Mouse (Mus musculus) cerebellum, adult 2 months (tissue): ENCODE results near the gene Rpl9-ps1. TPM values are rescaled to one million over a fixed set of nuclear protein-coding genes. Genes with fewer than 3 reads are reported as not detected.
A peak's percentile ranks its signal among the peaks of the same experiment; 100 is the strongest.

Experiments used
- DNase-seq, 2 experiments: peaks; one replicate each; pipeline ENCODE4 v3.0.0; 2021
- H3K27ac ChIP-seq: fragments of 200-500 bp; 2 replicates; pipeline ENCODE4 v1.5.1; 2012; ENCODE audit warnings: low read length, control low read depth, inconsistent platforms; ENCODE audit not compliant: insufficient read depth
- H3K27me3 ChIP-seq: fragments of 200-500 bp; 2 replicates; pipeline ENCODE4 v1.6.1; 2012; ENCODE audit warnings: inconsistent platforms, mild to moderate bottlenecking, low read length, moderate library complexity; ENCODE audit not compliant: control insufficient read depth, insufficient read depth
- H3K4me1 ChIP-seq: fragments of 200-500 bp; 2 replicates; pipeline ENCODE4 v1.6.1; 2011; ENCODE audit warnings: low read length; ENCODE audit not compliant: control insufficient read depth, insufficient read depth
- H3K4me3 ChIP-seq: fragments of 200-500 bp; replicated peaks from 2 replicates; pipeline ENCODE3; 2011; ENCODE audit warnings: mild to moderate bottlenecking, low read depth, low read length, control low read depth; ENCODE audit not compliant: insufficient read depth
- CTCF ChIP-seq: fragments of 200-500 bp; IDR thresholded peaks from 2 replicates; pipeline ENCODE4 v1.5.1; 2011; ENCODE audit warnings: low read depth, mild to moderate bottlenecking, control low read depth, low read length, moderate library complexity, borderline replicate concordance; ENCODE audit not compliant: insufficient read depth
- POLR2A ChIP-seq: fragments of 200-500 bp; IDR thresholded peaks from 2 replicates; pipeline ENCODE4 v1.6.1; 2011; ENCODE audit warnings: low read length, control low read depth, borderline replicate concordance; ENCODE audit not compliant: insufficient read depth
- WGBS: fragments of 180-500 bp; shearing (Covaris S2); methylation state at CpG from one replicate; pipeline ENCODE4 v1.1.7; 2018; 5-methylcytosine and 5-hydroxymethylcytosine counted together
- polyA plus RNA-seq: library from polyadenylated mRNA; depleted of rRNA; stranded (reverse); fragments of >200 nt; gene quantifications from 2 replicates; pipeline ENCODE4 v1.2.3, GENCODE M21; 2012

The Rpl9-ps1 gene
- polyA plus RNA-seq, 1 experiment: not detected

- 80% methylated on average over 1 of the region's 1 CpGs for WGBS
- Histone ChIP-seq H3K4me1 (no peaks in the 10 kb centered on the region), H3K27ac (no peak overlapping the region), H3K27me3 (no peaks in the 10 kb centered on the region), H3K4me3 (no peak overlapping the region)
- TF ChIP-seq POLR2A: no peak
- TF ChIP-seq CTCF: no peak
- DNase-seq: no peak
These were observed 8.6 kb downstream of the Rpl9-ps1 start for GRCm38 (mm10) chr11:83636742-83637235.

- TF ChIP-seq CTCF (no peak), POLR2A (no peak)
- no peaks in the 10 kb centered on the region for H3K27me3 ChIP-seq
- no peak for DNase-seq
- no peak overlapping the region for H3K27ac ChIP-seq
- H3K4me3 ChIP-seq: no peak overlapping the region
- 92% methylated on average over 2 of the region's 2 CpGs for WGBS
- no peaks in the 10 kb centered on the region for H3K4me1 ChIP-seq
These were observed 10.5 kb downstream of the Rpl9-ps1 start for GRCm38 (mm10) chr11:83634898-83635297.

- no peak for TF ChIP-seq POLR2A
- no peak for TF ChIP-seq CTCF
- H3K27me3 ChIP-seq: no peaks in the 10 kb centered on the region
- WGBS: 7% methylated on average over 4 of the region's 4 CpGs
- no peak for DNase-seq
- no peak overlapping the region for H3K4me3 ChIP-seq
- H3K27ac ChIP-seq: no peak overlapping the region
- H3K4me1 ChIP-seq: no peaks in the 10 kb centered on the region
These were observed 11.0 kb downstream of the Rpl9-ps1 start for GRCm38 (mm10) chr11:83634425-83634824.

- no peaks in the 10 kb centered on the region for H3K4me1 ChIP-seq
- TF ChIP-seq CTCF (peak; percentile 26; the same call in 1 of the 2 replicates), POLR2A (no peak)
- no peak overlapping the region for H3K4me3 ChIP-seq
- no peaks in the 10 kb centered on the region for H3K27me3 ChIP-seq
- no peak for DNase-seq
- 39% methylated on average over 4 of the region's 4 CpGs for WGBS
- H3K27ac ChIP-seq: no peak overlapping the region
These were observed 12.7 kb downstream of the Rpl9-ps1 start for GRCm38 (mm10) chr11:83632744-83633143.

- Histone ChIP-seq H3K4me1 (no peaks in the 10 kb centered on the region), H3K27me3 (no peaks in the 10 kb centered on the region), H3K4me3 (no peak overlapping the region), H3K27ac (no peak overlapping the region)
- 69% methylated on average over 2 of the region's 2 CpGs for WGBS
- DNase-seq: no peak
- TF ChIP-seq POLR2A (no peak), CTCF (no peak)
These were observed 14.4 kb downstream of the Rpl9-ps1 start for GRCm38 (mm10) chr11:83631065-83631464.

GRCm38 (mm10) chr11:83630630-83631029 is 14.8 kb downstream of the Rpl9-ps1 start:
- no peaks in the 10 kb centered on the region for H3K4me1 ChIP-seq
- 98% methylated on average over 1 of the region's 1 CpGs for WGBS
- no peak overlapping the region for H3K4me3 ChIP-seq
- H3K27ac ChIP-seq: no peak overlapping the region
- DNase-seq: no peak
- no peaks in the 10 kb centered on the region for H3K27me3 ChIP-seq
- TF ChIP-seq CTCF (no peak), POLR2A (no peak)

- no peak for TF ChIP-seq CTCF
- TF ChIP-seq POLR2A: no peak
- no peak overlapping the region for H3K4me3 ChIP-seq
- H3K27ac ChIP-seq: no peak overlapping the region
- H3K4me1 ChIP-seq: no peaks in the 10 kb centered on the region
- 88% methylated on average over 9 of the region's 9 CpGs for WGBS
- H3K27me3 ChIP-seq: no peaks in the 10 kb centered on the region
- no peak for DNase-seq
These were observed 16.6 kb downstream of the Rpl9-ps1 start for GRCm38 (mm10) chr11:83628808-83629207.

GRCm38 (mm10) chr11:83623586-83623985 is 21.8 kb downstream of the Rpl9-ps1 start:
- TF ChIP-seq CTCF (no peak), POLR2A (no peak)
- Histone ChIP-seq H3K4me1 (no peaks in the 10 kb centered on the region), H3K4me3 (no peak overlapping the region), H3K27ac (no peak overlapping the region), H3K27me3 (no peaks in the 10 kb centered on the region)
- DNase-seq: no peak
- WGBS: 93% methylated on average over 3 of the region's 3 CpGs
